Comparison of ENCODE assay signal across 22 mouse cellular contexts in the genomic region with DNA sequence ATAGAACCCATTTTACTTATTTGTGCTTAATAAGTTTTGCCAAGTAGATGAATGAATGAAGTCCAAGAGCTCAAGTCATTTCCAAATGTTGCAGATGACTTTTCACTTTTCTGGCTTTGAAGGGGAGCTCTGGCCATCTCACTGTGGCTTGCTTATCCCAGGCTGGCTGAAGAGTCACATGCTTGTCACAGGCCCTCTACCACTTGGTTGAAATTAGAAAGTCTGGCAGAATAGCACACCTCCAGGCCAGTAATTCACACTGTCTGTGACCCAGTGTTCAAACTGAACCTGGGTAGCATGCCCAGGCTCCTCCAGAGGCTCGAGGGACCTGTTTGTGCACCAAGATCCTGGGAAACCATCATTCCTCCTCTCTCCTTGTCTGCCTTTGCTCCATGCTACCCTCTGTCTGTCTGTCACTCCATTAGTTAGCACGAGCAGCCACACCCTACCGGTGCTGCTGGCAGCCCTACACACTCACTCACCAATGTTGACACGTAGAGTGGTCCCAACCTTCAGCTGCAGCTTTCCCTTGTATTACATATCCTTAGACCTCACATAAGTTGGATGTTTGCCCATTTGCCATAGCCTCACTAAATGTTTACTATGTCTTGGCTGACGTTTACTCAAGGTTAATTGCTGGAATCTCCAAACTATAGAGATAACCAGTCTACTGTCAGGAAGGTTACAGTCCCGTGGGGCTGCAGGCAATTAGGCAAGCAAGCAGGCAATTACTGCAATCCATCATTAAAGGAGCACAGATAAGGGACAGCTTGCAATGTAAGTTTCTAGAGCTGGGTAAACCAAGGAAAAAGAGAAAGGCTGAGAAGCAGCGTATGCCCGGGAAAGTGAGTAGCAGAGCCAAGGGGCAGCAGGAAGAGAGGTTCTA. TPM values are rescaled to one million over a fixed set of nuclear protein-coding genes. Genes with fewer than 3 reads are reported as not detected.
DNase-seq lines count a peak whose midpoint lies in the region; ATAC-seq lines count a peak whose summit lies in the region.
"Had no signal": no experiment of that assay in that cellular context is flagged by ENCODE, and none has a peak within 500 bp of the region (broad histone marks: within the 10 kb centered on the region; RNA-seq: fewer than 3 reads in every experiment).

No protein-coding gene starts in this region.

- WGBS in embryonic facial prominence, embryonic 13.5 days: 60% methylated on average over 8 of the region's 8 CpGs
- WGBS in embryonic facial prominence, embryonic 10.5 days: 70% methylated on average over 8 of the region's 8 CpGs
- WGBS in hindbrain, embryonic 15.5 days: 64% methylated on average over 8 of the region's 8 CpGs
- WGBS in hindbrain, embryonic 14.5 days: 68% methylated on average over 8 of the region's 8 CpGs
- 11% methylated on average over 8 of the region's 8 CpGs for WGBS in lung, embryonic 15.5 days
- 24% methylated on average over 8 of the region's 8 CpGs for WGBS in large intestine, adult 2 months

- H3K4me3 ChIP-seq in embryonic facial prominence, embryonic 13.5 days: no peak overlapping the region
- no peak overlapping the region for H3K4me3 ChIP-seq in embryonic facial prominence, embryonic 10.5 days
- H3K4me3 ChIP-seq in hindbrain, embryonic 15.5 days: no peak overlapping the region
- H3K4me3 ChIP-seq in hindbrain, embryonic 14.5 days (replicated peaks; ENCODE audit: low read length): no peak overlapping the region
- no peak overlapping the region for H3K4me3 ChIP-seq in lung, embryonic 15.5 days
- H3K4me3 ChIP-seq: limb, embryonic 12.5 days; midbrain, embryonic 13.5 days; myocyte had no signal

- H3K9me3 ChIP-seq in embryonic facial prominence, embryonic 13.5 days: no peaks in the 10 kb centered on the region
- no peaks in the 10 kb centered on the region for H3K9me3 ChIP-seq in embryonic facial prominence, embryonic 10.5 days
- H3K9me3 ChIP-seq in hindbrain, embryonic 15.5 days: no peaks in the 10 kb centered on the region
- no peaks in the 10 kb centered on the region for H3K9me3 ChIP-seq in hindbrain, embryonic 14.5 days (ENCODE audit: control insufficient read depth, low read length)
- H3K9me3 ChIP-seq in lung, embryonic 15.5 days: no peaks in the 10 kb centered on the region
- H3K9me3 ChIP-seq: limb, embryonic 12.5 days; midbrain, embryonic 13.5 days had no signal

- no peak overlapping the region for H3K4me2 ChIP-seq in embryonic facial prominence, embryonic 13.5 days
- H3K4me2 ChIP-seq in hindbrain, embryonic 15.5 days: no peak overlapping the region
- H3K4me2 ChIP-seq in hindbrain, embryonic 14.5 days (replicated peaks): no peak overlapping the region
- no peak overlapping the region for H3K4me2 ChIP-seq in lung, embryonic 15.5 days
- H3K4me2 ChIP-seq: limb, embryonic 12.5 days; midbrain, embryonic 13.5 days had no signal

- H3K27me3 ChIP-seq in embryonic facial prominence, embryonic 13.5 days: no peaks in the 10 kb centered on the region; the same call in 1 of the 2 replicates
- peaks cover 15% of the 10 kb centered on the region for H3K27me3 ChIP-seq in embryonic facial prominence, embryonic 10.5 days (replicated peaks; ENCODE audit: low read depth, poor library complexity, severe bottlenecking)
- H3K27me3 ChIP-seq in hindbrain, embryonic 15.5 days: no peaks in the 10 kb centered on the region
- H3K27me3 ChIP-seq in hindbrain, embryonic 14.5 days (ENCODE audit: control insufficient read depth, insufficient read depth, low read length): no peaks in the 10 kb centered on the region
- H3K27me3 ChIP-seq in lung, embryonic 15.5 days: peaks cover 20% of the 10 kb centered on the region; the same call in 1 of the 2 replicates
- H3K27me3 ChIP-seq: midbrain, embryonic 13.5 days had no signal

- no peaks in the 10 kb centered on the region for H3K36me3 ChIP-seq in embryonic facial prominence, embryonic 13.5 days
- no peaks in the 10 kb centered on the region for H3K36me3 ChIP-seq in embryonic facial prominence, embryonic 10.5 days (replicated peaks)
- no peaks in the 10 kb centered on the region for H3K36me3 ChIP-seq in hindbrain, embryonic 15.5 days
- no peaks in the 10 kb centered on the region for H3K36me3 ChIP-seq in hindbrain, embryonic 14.5 days (replicated peaks; ENCODE audit: control insufficient read depth, insufficient read depth)
- H3K36me3 ChIP-seq in lung, embryonic 15.5 days: no peaks in the 10 kb centered on the region
- H3K36me3 ChIP-seq: limb, embryonic 12.5 days; midbrain, embryonic 13.5 days had no signal

- no peak for DNase-seq in embryonic facial prominence, embryonic 10.5 days (ENCODE audit: low spot score)
- no peak for DNase-seq in hindbrain, embryonic 14.5 days (ENCODE audit: low spot score)
- no peak for DNase-seq in lung, postnatal 25 days (ENCODE audit: low spot score)
- DNase-seq in large intestine, adult 2 months (ENCODE audit: low read depth, low spot score): peak; percentile 29
- no peak for DNase-seq in urinary bladder, postnatal 14 days (ENCODE audit: low spot score)
- DNase-seq: adrenal gland, postnatal 14 days; cerebellum, adult 11 months; cerebellum, postnatal 10 days; heart, postnatal 4 days; kidney, adult 9 months; kidney, postnatal 36 days; lung, adult 2 months; thymus, adult 18-20 months; thymus, postnatal 4 days had no signal

- peaks cover 25% of the 10 kb centered on the region for H3K4me1 ChIP-seq in embryonic facial prominence, embryonic 13.5 days
- peaks cover 16% of the 10 kb centered on the region for H3K4me1 ChIP-seq in embryonic facial prominence, embryonic 10.5 days
- H3K4me1 ChIP-seq in hindbrain, embryonic 15.5 days (replicated peaks): no peaks in the 10 kb centered on the region
- H3K4me1 ChIP-seq in hindbrain, embryonic 14.5 days (replicated peaks; ENCODE audit: control insufficient read depth, insufficient read depth, low read length): no peaks in the 10 kb centered on the region
- H3K4me1 ChIP-seq in lung, embryonic 15.5 days: peaks cover 35% of the 10 kb centered on the region
- H3K4me1 ChIP-seq: limb, embryonic 12.5 days; midbrain, embryonic 13.5 days had no signal

- H3K27ac ChIP-seq in embryonic facial prominence, embryonic 13.5 days: no peak overlapping the region
- no peak overlapping the region for H3K27ac ChIP-seq in embryonic facial prominence, embryonic 10.5 days (replicated peaks)
- no peak overlapping the region for H3K27ac ChIP-seq in hindbrain, embryonic 15.5 days (replicated peaks)
- no peak overlapping the region for H3K27ac ChIP-seq in hindbrain, embryonic 14.5 days
- no peak overlapping the region for H3K27ac ChIP-seq in lung, embryonic 15.5 days
- H3K27ac ChIP-seq: limb, embryonic 12.5 days; midbrain, embryonic 13.5 days had no signal

- ATAC-seq in embryonic facial prominence, embryonic 13.5 days (ENCODE audit: insufficient number of reproducible peaks, insufficient read depth, low FRiP score, low TSS enrichment, low read depth): peak; percentile 23; the same call in 1 of the 2 replicates
- ATAC-seq in hindbrain, embryonic 15.5 days (ENCODE audit: low FRiP score, low read depth): peak; percentile 45; the same call in 1 of the 2 replicates
- no peak for ATAC-seq in hindbrain, embryonic 14.5 days (ENCODE audit: low FRiP score)
- peak; percentile 41; the same call in 1 of the 2 replicates for ATAC-seq in lung, embryonic 15.5 days (ENCODE audit: borderline replicate concordance, extremely low read depth, low FRiP score, low TSS enrichment)
- ATAC-seq: activated CD4-positive, CD25-positive, alpha-beta regulatory T cell, adult 4 months; CD4-positive, CD25-positive, alpha-beta regulatory T cell, adult 4 months; midbrain, embryonic 13.5 days had no signal

- H3K9ac ChIP-seq in embryonic facial prominence, embryonic 13.5 days: no peak overlapping the region
- H3K9ac ChIP-seq in hindbrain, embryonic 15.5 days: no peak overlapping the region
- H3K9ac ChIP-seq in hindbrain, embryonic 14.5 days: no peak overlapping the region
- no peak overlapping the region for H3K9ac ChIP-seq in lung, embryonic 15.5 days
- H3K9ac ChIP-seq: limb, embryonic 12.5 days; midbrain, embryonic 13.5 days had no signal

RNA-seq across cellular contexts. Expression of a gene that starts 8.1 kb away (rescaled TPM):
- 9.7 and 9.8 TPM in 2 replicates for polyA plus RNA-seq in embryonic facial prominence, embryonic 13.5 days (2015; fragmentation: Nextera tagmentation; extraction: Ambion mirVana)
- polyA plus RNA-seq in embryonic facial prominence, embryonic 10.5 days (2016; fragmentation: Nextera tagmentation; extraction: Ambion mirVana): 3.8 and 4.4 TPM in 2 replicates
- polyA plus RNA-seq in hindbrain, embryonic 15.5 days (2015; fragmentation: Nextera tagmentation; extraction: Ambion mirVana): 7.9 and 8.3 TPM in 2 replicates
- polyA plus RNA-seq in hindbrain, embryonic 14.5 days (2014; fragmentation: Nextera tagmentation; extraction: Ambion mirVana): 7.8 and 7.9 TPM in 2 replicates
- 9.0 and 10.3 TPM in 2 replicates for polyA plus RNA-seq in lung, embryonic 15.5 days (2015; fragmentation: Nextera tagmentation; extraction: Ambion mirVana)
- polyA plus RNA-seq in large intestine, adult 2 months (2012; rRNA removed): 8.0 and 9.5 TPM in 2 replicates
